Mouse (Mus musculus): ENCODE results near the gene Mov10l1. TPM values are rescaled to one million over a fixed set of nuclear protein-coding genes. Genes with fewer than 3 reads are reported as not detected.

The Mov10l1 gene
- total RNA-seq, 2 experiments from 2014 or later, result 0.53 TPM; not detected in 1

DNA sequence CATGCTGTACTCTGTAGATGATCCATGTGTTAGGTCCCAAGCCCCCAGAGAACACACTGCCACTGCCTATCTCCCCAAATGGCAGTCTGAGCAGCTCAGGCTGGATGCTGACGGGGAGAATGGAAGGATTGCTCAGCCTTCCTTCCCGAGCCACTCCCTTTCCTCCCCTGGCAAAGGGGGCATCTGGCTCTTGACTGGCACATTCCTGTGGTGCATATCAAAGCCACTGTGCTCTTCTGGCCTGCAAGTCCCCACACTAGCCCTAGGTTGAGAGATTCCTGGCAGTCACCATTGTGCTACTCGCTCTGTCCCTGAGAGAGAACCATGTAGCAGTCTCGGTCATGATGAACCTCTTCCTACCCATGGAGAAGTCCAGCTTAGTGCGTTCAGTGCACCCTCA, 25.1 kb downstream of the Mov10l1 start:
- DNase-seq (ENCODE audit: low spot score in 2 of 2), result no peak

DNA sequence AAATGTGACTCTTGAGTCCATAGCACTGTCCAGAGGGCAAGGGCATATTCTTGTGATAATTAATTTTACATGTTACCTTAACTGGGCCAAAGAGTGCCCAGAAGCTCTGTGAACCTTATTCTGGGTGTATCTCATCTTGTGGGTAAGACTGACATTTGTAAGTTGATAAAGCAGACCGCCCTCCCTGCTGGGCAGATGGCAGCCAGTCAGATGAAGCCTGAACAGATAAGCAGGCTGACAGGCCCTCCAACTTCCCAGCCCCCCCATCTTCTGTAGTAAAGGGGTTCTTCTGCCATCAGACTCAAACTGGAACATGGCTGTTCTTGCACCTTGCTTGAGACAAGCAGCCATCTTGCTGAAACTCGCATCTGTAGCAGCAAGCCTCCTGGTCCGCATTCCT, 34.0 kb downstream of the Mov10l1 start:
- DNase-seq (ENCODE audit: low spot score in 2 of 2), result no peak

DNA sequence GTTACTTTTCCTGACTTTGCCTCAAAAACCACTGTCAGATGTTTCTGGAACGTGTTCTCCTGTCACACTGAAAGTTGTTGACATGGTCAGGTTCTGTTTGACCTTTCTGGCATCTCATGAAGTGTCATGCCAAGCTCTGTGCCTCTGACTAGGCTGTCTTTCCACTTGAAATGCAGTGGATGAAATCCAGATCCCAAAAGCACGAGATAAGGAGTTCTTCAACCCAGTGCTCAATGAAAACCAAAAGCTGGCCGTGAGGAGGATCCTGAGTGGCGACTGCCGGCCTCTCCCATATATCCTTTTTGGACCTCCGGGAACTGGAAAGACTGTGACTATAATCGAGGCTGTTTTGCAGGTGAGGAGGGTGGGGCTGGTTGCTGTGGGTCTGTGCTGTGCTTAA, 37.4 kb downstream of the Mov10l1 start:
- no peak for DNase-seq (ENCODE audit: low spot score in 2 of 2)

DNA sequence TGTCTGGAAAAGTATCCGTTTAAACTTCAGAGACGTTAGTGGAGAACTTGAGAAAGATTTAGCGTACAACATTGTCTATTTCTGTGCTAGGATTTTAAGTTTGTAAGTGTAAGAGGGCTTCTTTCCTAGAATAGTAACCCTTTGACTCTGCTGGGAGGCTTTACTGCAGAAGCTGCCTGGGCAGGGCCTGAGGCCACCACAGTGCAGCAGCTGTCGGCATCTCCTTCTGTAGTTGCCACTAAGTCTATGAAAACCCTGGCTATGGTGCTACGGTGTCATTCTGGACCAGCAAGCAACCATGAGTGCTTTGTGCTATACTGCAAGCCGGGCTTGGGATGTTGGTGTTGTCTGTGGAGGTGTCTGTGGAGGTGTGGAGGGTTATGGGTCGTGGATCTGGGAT, 37.8 kb downstream of the Mov10l1 start:
- DNase-seq (ENCODE audit: low spot score in 2 of 2), result no peak

DNA sequence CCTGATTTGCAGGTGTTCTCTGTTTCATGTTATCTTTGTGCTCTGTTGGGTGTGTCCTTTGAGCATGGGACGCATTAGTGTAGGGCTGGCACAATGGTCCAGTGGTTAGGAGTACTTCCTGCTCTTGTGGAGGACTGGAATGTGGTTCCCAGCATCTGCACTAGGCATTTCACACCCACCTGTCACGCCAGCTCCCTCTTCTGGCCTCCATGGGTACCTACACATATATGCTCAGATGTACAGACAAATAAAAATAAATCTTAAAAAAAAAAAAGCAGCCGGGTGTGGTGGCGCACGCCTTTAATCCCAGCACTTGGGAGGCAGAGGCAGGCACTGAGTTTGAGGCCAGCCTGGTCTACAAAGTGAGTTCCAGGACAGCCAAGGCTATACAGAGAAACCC, 61.7 kb downstream of the Mov10l1 start:
- no peak for DNase-seq (ENCODE audit: low spot score in 2 of 2)

- DNase-seq (ENCODE audit: low spot score in 2 of 2), result no peak
Observed at GRCm38 (mm10) chr15:89046356-89046755, 63.6 kb downstream of the Mov10l1 start.

DNA sequence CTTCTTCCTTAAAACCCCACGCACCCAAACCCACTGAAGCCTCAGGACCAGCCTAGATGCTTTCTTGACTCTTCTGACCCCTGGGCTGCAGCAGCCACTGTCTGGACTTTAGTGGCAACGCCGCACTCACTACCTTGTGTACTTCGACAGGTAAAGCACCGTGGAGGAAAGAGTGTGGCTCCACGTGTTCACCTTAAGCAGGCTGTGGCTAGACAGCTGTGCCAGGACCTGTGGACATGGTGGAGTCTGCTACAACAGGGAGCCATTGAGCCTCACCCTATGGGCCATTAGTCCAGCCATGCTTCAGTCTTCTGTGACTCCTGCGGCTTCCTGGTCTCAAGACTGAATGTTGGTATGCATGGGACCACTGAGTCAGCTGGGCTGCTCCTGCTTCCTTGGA, 72.0 kb downstream of the Mov10l1 start:
- no peak for DNase-seq (ENCODE audit: low spot score in 2 of 2)

- no peak for DNase-seq (ENCODE audit: low spot score in 2 of 2)
Observed at GRCm38 (mm10) chr15:89058736-89059135, 76.0 kb downstream of the Mov10l1 start.

DNA sequence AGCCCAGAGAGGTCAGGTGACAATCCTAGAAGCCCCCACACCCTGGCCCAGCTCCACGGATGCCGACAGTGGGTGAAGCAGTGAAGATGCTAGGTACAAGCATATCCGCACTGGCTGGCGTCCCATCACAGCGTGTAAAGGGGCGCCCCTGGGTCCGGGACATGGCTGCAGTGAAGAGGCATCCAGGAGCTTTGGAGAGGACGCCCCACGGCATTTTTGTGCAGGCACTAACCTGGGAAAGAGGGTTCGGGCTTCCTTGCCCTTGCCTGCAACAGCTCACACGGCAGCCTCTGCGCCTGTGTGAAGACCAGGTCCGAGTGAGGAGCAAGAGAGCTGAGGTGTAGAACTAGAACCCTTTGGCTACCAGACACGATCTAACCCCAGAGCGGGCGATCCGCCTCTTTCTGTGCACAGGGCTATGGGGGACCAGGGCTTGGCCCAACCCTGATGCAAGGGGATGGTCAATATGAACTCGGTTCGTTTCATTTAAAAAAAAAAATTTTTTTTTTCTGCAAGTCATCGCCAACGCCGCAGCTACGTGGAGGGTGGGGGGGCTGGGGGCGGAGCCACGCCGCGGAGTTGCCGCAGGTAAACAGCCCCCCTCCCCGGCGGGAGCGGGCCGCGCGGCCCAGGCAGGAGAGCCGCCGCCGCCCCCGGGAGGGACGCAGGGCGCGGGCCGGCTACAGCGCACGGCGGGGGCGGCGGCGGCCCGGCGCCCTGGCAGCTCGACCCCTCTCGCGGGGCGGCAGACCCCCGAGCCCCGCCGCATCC, 76.6 kb downstream of the Mov10l1 start, which contains the start of gene Panx2:
Gene Panx2 (plus strand): TSS at position 574 of the 771 bp plus-strand sequence.
- DNase-seq (ENCODE audit: low spot score in 2 of 2), result no peak

- no peak for DNase-seq (ENCODE audit: low spot score in 2 of 2)
Observed at GRCm38 (mm10) chr15:89060032-89060681, 77.4 kb downstream of the Mov10l1 start.

GRCm38 (mm10) chr15:89060811-89061460, 78.2 kb downstream of the Mov10l1 start:
- no peak for DNase-seq (ENCODE audit: low spot score in 2 of 2)

DNA sequence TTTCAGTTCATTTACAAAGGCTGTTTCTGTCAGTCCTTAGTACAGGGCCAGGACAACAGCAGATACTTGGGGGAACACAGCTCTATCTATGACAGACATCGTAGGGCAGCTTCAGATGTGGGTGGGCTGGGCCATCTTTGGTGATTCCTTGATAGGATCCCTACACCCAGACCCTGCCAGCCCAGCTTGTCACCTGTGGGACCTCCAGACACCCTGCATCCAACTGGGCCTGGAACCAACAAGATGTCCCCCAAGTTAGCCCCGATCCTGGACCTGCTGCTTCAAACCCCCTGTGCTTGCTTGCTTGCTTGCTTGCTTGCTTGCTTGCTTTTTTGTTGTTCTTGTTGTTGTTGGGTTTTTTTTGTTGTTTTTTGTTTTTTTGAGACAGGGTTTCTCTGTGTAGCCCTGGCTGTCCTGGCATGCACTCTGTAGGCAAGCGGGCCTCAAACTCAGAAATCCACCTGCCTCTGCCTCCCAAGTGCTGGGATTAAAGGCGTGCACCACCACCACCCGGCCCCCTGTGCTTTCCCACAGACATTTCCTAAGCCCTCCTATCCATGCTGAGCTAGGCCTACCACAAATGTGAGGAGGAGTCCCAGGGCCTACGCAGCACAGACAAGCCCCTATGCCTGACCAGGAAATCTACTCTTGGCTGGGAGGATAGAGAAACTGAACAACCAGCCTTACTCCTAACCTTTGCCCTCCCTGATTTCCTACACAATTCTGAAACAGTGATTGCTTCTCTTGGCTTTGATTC, 79.2 kb downstream of the Mov10l1 start:
- no peak for DNase-seq (ENCODE audit: low spot score in 2 of 2)

- no peak for DNase-seq (ENCODE audit: low spot score in 2 of 2)
Observed at GRCm38 (mm10) chr15:89062518-89062910, 79.8 kb downstream of the Mov10l1 start.

GRCm38 (mm10) chr15:89063001-89063400, 80.3 kb downstream of the Mov10l1 start:
- no peak for DNase-seq (ENCODE audit: low spot score in 2 of 2)

GRCm38 (mm10) chr15:89063536-89063935, 80.8 kb downstream of the Mov10l1 start:
- DNase-seq (ENCODE audit: low spot score in 2 of 2), result no peak

- no peak for DNase-seq (ENCODE audit: low spot score in 2 of 2)
Observed at GRCm38 (mm10) chr15:89064891-89065290, 82.2 kb downstream of the Mov10l1 start.

- no peak for DNase-seq (ENCODE audit: low spot score in 2 of 2)
Observed at GRCm38 (mm10) chr15:89067609-89068008, 84.9 kb downstream of the Mov10l1 start.

DNA sequence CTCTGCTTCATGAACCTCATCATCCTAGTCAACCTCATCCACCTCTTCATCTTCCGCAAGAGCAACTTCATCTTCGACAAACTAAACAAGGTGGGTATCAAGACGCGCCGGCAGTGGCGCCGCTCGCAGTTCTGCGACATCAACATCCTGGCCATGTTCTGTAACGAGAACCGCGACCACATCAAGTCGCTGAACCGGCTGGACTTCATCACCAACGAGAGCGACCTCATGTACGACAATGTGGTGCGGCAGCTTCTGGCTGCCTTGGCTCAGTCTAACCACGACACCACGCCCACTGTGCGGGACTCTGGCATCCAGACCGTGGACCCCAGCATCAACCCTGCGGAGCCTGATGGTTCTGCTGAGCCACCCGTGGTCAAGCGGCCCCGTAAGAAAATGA, 85.5 kb downstream of the Mov10l1 start:
- DNase-seq (ENCODE audit: low spot score in 2 of 2), result no peak

GRCm38 (mm10) chr15:89069336-89069840, 86.7 kb downstream of the Mov10l1 start:
- DNase-seq (ENCODE audit: low spot score in 2 of 2), result no peak

DNA sequence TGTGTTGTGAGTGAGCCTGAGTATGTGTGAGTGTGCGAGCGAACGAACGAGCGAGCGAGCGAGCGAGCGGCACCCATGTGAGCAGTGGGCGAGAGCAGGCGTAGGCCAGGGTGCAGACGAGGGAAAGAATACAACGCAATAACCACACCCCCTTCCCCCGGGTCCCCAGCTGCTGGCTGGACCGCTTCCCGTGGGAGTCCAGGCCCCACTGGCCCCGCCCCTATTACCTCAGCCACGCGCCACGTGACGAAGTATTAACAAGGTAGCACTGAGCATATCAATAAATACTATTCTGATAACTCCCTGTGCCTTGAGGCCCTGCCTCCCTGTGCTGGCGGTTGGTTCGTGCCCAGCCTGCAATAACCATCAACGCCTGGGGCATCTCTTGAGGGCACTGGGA, 87.9 kb downstream of the Mov10l1 start:
- DNase-seq (ENCODE audit: low spot score in 2 of 2), result no peak

DNA sequence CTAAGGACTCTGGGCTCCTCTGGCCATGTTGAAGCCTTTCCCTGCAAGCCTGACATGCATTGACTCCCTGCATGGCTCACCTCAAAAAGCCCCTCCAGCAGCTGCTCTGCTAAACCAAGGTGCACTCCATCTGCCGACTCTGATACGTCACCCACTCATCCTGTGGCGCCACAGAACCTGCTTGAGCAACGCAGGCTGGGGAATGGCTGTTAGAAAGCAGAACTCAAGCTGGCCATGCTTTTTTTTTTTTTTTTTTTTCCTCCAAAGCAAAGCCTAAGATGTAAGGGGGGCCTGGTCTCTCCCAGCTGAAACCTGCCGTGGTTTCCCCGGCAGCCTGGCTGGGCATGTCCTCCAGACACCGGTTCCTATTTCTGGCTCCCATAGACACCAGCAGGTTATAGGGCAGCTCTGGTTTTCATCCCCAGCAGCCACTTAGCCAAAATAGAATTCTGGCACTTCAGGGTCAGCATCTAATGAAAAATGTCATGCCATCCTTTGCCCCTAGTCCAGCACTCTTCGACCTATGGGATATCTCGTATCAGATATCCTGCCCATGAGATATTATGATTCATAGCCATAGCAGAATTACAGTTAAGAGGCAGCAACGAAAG, 91.4 kb downstream of the Mov10l1 start:
- no peak for DNase-seq (ENCODE audit: low spot score in 2 of 2)

Data from adrenal gland, postnatal 4 days (tissue).